Mouse (Mus musculus): ENCODE measurements around the gene Amz2.
"Not testable (repeated sequence)": the region's sequence is repeated elsewhere in the genome, so short reads cannot be mapped to it uniquely, and the experiment has no call there.

Gene Amz2

GRCm38 (mm10) chr11:109470170-109470569 is 44.4 kb downstream of the Amz2 start:
- in situ Hi-C loops (cut with MboI), result no loop called here

- in situ Hi-C loops (cut with MboI), result no loop called here
Observed at GRCm38 (mm10) chr11:109470921-109471861, 45.4 kb downstream of the Amz2 start.

- in situ Hi-C loops (cut with MboI), result no loop called here
Observed at GRCm38 (mm10) chr11:109472171-109472691, 46.5 kb downstream of the Amz2 start.

- in situ Hi-C loops (cut with MboI), result no loop called here
Observed at GRCm38 (mm10) chr11:109472821-109473170, 47.0 kb downstream of the Amz2 start.

- in situ Hi-C loops (cut with MboI), result no loop called here
Observed at GRCm38 (mm10) chr11:109473171-109474085, 47.7 kb downstream of the Amz2 start, which contains the start of the genes Arsg and Slc16a6. Arsg (plus strand) TSS chr11:109473374. Slc16a6 (minus strand) TSS chr11:109473598.

- in situ Hi-C loops (cut with MboI), result no loop called here
Observed at GRCm38 (mm10) chr11:109474086-109474742, 48.5 kb downstream of the Amz2 start.

- in situ Hi-C loops (cut with MboI), result no loop called here
Observed at GRCm38 (mm10) chr11:109474836-109475235, 49.1 kb downstream of the Amz2 start.

- in situ Hi-C loops (cut with MboI), result no loop called here
Observed at GRCm38 (mm10) chr11:109475717-109476116, 50.0 kb downstream of the Amz2 start.

GRCm38 (mm10) chr11:109476241-109476640 is 50.5 kb downstream of the Amz2 start:
- in situ Hi-C loops (cut with MboI), result no loop called here

- in situ Hi-C loops (cut with MboI), result no loop called here
Observed at GRCm38 (mm10) chr11:109476653-109477052, 50.9 kb downstream of the Amz2 start.

- in situ Hi-C loops (cut with MboI), result no loop called here
Observed at GRCm38 (mm10) chr11:109477606-109478380, 52.0 kb downstream of the Amz2 start.

- in situ Hi-C loops (cut with MboI), result no loop called here
Observed at GRCm38 (mm10) chr11:109479575-109480285, 54.0 kb downstream of the Amz2 start.

- in situ Hi-C loops (cut with MboI), result no loop called here
Observed at GRCm38 (mm10) chr11:109480440-109480839, 54.7 kb downstream of the Amz2 start.

- in situ Hi-C loops (cut with MboI), result no loop called here
Observed at GRCm38 (mm10) chr11:109485398-109486045, 59.8 kb downstream of the Amz2 start.

- in situ Hi-C loops (cut with MboI), result no loop called here
Observed at GRCm38 (mm10) chr11:109487111-109487510, 61.4 kb downstream of the Amz2 start.

- in situ Hi-C loops (cut with MboI), result no loop called here
Observed at GRCm38 (mm10) chr11:109487991-109488684, 62.4 kb downstream of the Amz2 start.

GRCm38 (mm10) chr11:109489763-109490162 is 64.0 kb downstream of the Amz2 start:
- in situ Hi-C loops (cut with MboI), result no loop called here

- in situ Hi-C loops (cut with MboI), result no loop called here
Observed at GRCm38 (mm10) chr11:109491844-109492243, 66.1 kb downstream of the Amz2 start.

GRCm38 (mm10) chr11:109492847-109493464 is 67.2 kb downstream of the Amz2 start:
- in situ Hi-C loops (cut with MboI), result not testable (repeated sequence)

Measured in mature B cell (primary cell).